Mouse (Mus musculus) stomach, postnatal 0 days (tissue): ENCODE measurements around the gene Scel.

ENCODE experiments used
- CTCF ChIP-seq: IDR thresholded peaks from 2 replicates; pipeline ENCODE4 v1.5.1; 2016; ENCODE audit warnings: antibody characterized with exemption, low read depth, mild to moderate bottlenecking, moderate library complexity
- EP300 ChIP-seq: optimal IDR thresholded peaks from 2 replicates; pipeline ENCODE3; 2016; ENCODE audit warnings: antibody characterized with exemption

- TF ChIP-seq CTCF (no peak), EP300 (no peak)
Measured at GRCm38 (mm10) chr14:103550921-103551320, 37.8 kb downstream of the Scel start.
